Mouse (Mus musculus) ES-Bruce4 (cell line): ENCODE data around the gene Amigo1.

Experiments
- CTCF ChIP-seq: IDR thresholded peaks from one replicate; pipeline ENCODE4 v1.8.1; 2011; ENCODE audit warnings: low read depth, low read length
- POLR2A ChIP-seq: IDR thresholded peaks from one replicate; pipeline ENCODE4 v1.8.1; 2011; ENCODE audit warnings: low read length; ENCODE audit not compliant: insufficient read depth

DNA sequence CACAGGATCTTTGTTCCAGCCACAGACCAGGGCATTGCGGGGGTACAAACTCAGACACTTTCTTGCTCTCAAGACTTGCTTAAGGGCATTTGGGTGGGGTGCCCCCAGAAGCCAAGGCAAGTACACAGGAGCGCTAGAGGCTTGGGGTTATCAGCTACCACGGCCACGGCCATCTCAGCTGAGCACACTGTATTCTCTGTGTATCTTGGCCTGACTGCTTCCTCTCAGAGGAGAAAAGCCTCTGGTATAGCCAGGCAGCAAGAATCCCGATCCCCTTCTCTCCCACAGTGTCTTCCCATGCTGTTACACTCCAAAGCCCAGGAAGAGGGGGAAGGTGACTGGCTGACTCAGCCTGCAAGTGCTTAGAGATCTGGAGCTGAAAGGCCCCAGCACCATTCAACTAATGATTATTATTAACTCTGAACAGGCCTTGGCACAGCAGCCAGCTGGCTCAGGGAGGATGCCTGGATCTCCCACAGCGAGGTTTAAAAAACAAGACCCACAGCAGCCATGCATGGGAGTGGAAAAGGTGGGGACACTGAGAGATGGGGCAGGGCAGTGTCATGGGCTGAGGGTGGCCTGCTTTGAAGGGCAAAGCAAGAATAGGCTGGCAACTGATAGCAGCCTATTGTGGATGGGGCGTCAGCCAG, 9.9 kb downstream of the Amigo1 start:
- TF ChIP-seq CTCF (no peak), POLR2A (no peak)
